Mouse (Mus musculus): ENCODE measurements around the gene Vmn2r89. TPM values are rescaled to one million over a fixed set of nuclear protein-coding genes. Genes with fewer than 3 reads are reported as not detected.
"Not testable (repeated sequence)": the region's sequence is repeated elsewhere in the genome, so short reads cannot be mapped to it uniquely, and the experiment has no call there.

Vmn2r89 gene
- not detected in 2 replicates for polyA plus RNA-seq (2014; fragmentation: Nextera tagmentation; extraction: Ambion mirVana)

GRCm38 (mm10) chr14:51451557-51451956 lies at the start of gene Vmn2r89:
TSS of gene Vmn2r89 (plus strand) at chr14:51451857.
- not testable (repeated sequence) for H3K36me3 ChIP-seq (ENCODE audit: control insufficient read depth, insufficient read depth, low read length); H3K4me2 ChIP-seq (ENCODE audit: low read length); ATAC-seq (ENCODE audit: insufficient number of reproducible peaks, insufficient read depth, low FRiP score, low read depth); H3K4me1 ChIP-seq (ENCODE audit: control insufficient read depth in 2 of 2, insufficient read depth in 2 of 2, low read length in 2 of 2); H3K4me3 ChIP-seq (ENCODE audit: control insufficient read depth in 1 of 2, insufficient read depth in 1 of 2, low read depth in 1 of 2, low read length in 2 of 2); H3K27me3 ChIP-seq (ENCODE audit: control insufficient read depth, insufficient read depth, low read length); H3K9me3 ChIP-seq (ENCODE audit: control insufficient read depth, low read length); H3K9ac ChIP-seq (ENCODE audit: low read length); H3K27ac ChIP-seq (replicated peaks in 1 of 2; ENCODE audit: control insufficient read depth in 1 of 2, insufficient read depth in 1 of 2, low read depth in 2 of 2, low read length in 2 of 2)
- 78% methylated on average over 2 of the region's 2 CpGs for WGBS

- Histone ChIP-seq H3K4me3 (ENCODE audit: control insufficient read depth in 1 of 2, insufficient read depth in 1 of 2, low read depth in 1 of 2, low read length in 2 of 2) (no peak within 1 kb of the TSS), H3K36me3 (ENCODE audit: control insufficient read depth, insufficient read depth, low read length) (no peaks in the 10 kb centered on the region), H3K9me3 (ENCODE audit: control insufficient read depth, low read length) (no peaks in the 10 kb centered on the region), H3K27me3 (ENCODE audit: control insufficient read depth, insufficient read depth, low read length) (no peaks in the 10 kb centered on the region), H3K9ac (ENCODE audit: low read length) (no peak within 1 kb of the TSS), H3K27ac (replicated peaks in 1 of 2; ENCODE audit: control insufficient read depth in 1 of 2, insufficient read depth in 1 of 2, low read depth in 2 of 2, low read length in 2 of 2) (no peak within 1 kb of the TSS), H3K4me1 (ENCODE audit: control insufficient read depth in 2 of 2, insufficient read depth in 2 of 2, low read length in 2 of 2) (no peaks in the 10 kb centered on the region), H3K4me2 (ENCODE audit: low read length) (no peak within 1 kb of the TSS)
- WGBS, result 68% methylated on average over 1 of the region's 1 CpGs
- ATAC-seq (ENCODE audit: insufficient number of reproducible peaks, insufficient read depth, low FRiP score, low read depth), result no peak
Measured at GRCm38 (mm10) chr14:51410520-51410919, 41.1 kb upstream of the Vmn2r89 start, which contains the start of gene Vmn2r88. TSS of gene Vmn2r88 (plus strand) at chr14:51410820.

GRCm38 (mm10) chr14:51423885-51424284 lies 27.8 kb upstream of the Vmn2r89 start:
- ATAC-seq (ENCODE audit: insufficient number of reproducible peaks, insufficient read depth, low FRiP score, low read depth), result no peak
- Histone ChIP-seq H3K36me3 (ENCODE audit: control insufficient read depth, insufficient read depth, low read length) (no peaks in the 10 kb centered on the region), H3K4me2 (ENCODE audit: low read length) (no peak overlapping the region), H3K9me3 (ENCODE audit: control insufficient read depth, low read length) (no peaks in the 10 kb centered on the region), H3K27ac (replicated peaks in 1 of 2; ENCODE audit: control insufficient read depth in 1 of 2, insufficient read depth in 1 of 2, low read depth in 2 of 2, low read length in 2 of 2) (no peak overlapping the region), H3K27me3 (ENCODE audit: control insufficient read depth, insufficient read depth, low read length) (no peaks in the 10 kb centered on the region), H3K4me3 (ENCODE audit: control insufficient read depth in 1 of 2, insufficient read depth in 1 of 2, low read depth in 1 of 2, low read length in 2 of 2) (no peak overlapping the region), H3K9ac (ENCODE audit: low read length) (no peak overlapping the region), H3K4me1 (ENCODE audit: control insufficient read depth in 2 of 2, insufficient read depth in 2 of 2, low read length in 2 of 2) (no peaks in the 10 kb centered on the region)
- WGBS, result 51% methylated on average over 2 of the region's 2 CpGs

- not testable (repeated sequence) for H3K4me1 ChIP-seq (ENCODE audit: control insufficient read depth in 2 of 2, insufficient read depth in 2 of 2, low read length in 2 of 2); H3K9ac ChIP-seq (ENCODE audit: low read length); H3K9me3 ChIP-seq (ENCODE audit: control insufficient read depth, low read length); H3K36me3 ChIP-seq (ENCODE audit: control insufficient read depth, insufficient read depth, low read length); H3K27ac ChIP-seq (replicated peaks in 1 of 2; ENCODE audit: control insufficient read depth in 1 of 2, insufficient read depth in 1 of 2, low read depth in 2 of 2, low read length in 2 of 2); ATAC-seq (ENCODE audit: insufficient number of reproducible peaks, insufficient read depth, low FRiP score, low read depth); H3K27me3 ChIP-seq (ENCODE audit: control insufficient read depth, insufficient read depth, low read length); H3K4me2 ChIP-seq (ENCODE audit: low read length); H3K4me3 ChIP-seq (ENCODE audit: control insufficient read depth in 1 of 2, insufficient read depth in 1 of 2, low read depth in 1 of 2, low read length in 2 of 2)
Measured at GRCm38 (mm10) chr14:51430138-51430537, 21.5 kb upstream of the Vmn2r89 start.

- no peaks in the 10 kb centered on the region for H3K36me3 ChIP-seq (ENCODE audit: control insufficient read depth, insufficient read depth, low read length)
- H3K9ac ChIP-seq (ENCODE audit: low read length), result no peak overlapping the region
- H3K4me1 ChIP-seq (ENCODE audit: control insufficient read depth in 2 of 2, insufficient read depth in 2 of 2, low read length in 2 of 2), result no peaks in the 10 kb centered on the region
- ATAC-seq (ENCODE audit: insufficient number of reproducible peaks, insufficient read depth, low FRiP score, low read depth), result peak; percentile 35; the same call in 1 of the 2 replicates
- no peak overlapping the region for H3K4me2 ChIP-seq (ENCODE audit: low read length)
- no peaks in the 10 kb centered on the region for H3K27me3 ChIP-seq (ENCODE audit: control insufficient read depth, insufficient read depth, low read length)
- H3K9me3 ChIP-seq (ENCODE audit: control insufficient read depth, low read length), result peaks cover 17% of the 10 kb centered on the region
- H3K27ac ChIP-seq (replicated peaks in 1 of 2; ENCODE audit: control insufficient read depth in 1 of 2, insufficient read depth in 1 of 2, low read depth in 2 of 2, low read length in 2 of 2), result no peak overlapping the region
- H3K4me3 ChIP-seq (ENCODE audit: control insufficient read depth in 1 of 2, insufficient read depth in 1 of 2, low read depth in 1 of 2, low read length in 2 of 2), result no peak overlapping the region
- WGBS, result 88% methylated on average over 16 of the region's 16 CpGs
Measured at GRCm38 (mm10) chr14:51434546-51434945, 17.1 kb upstream of the Vmn2r89 start.

GRCm38 (mm10) chr14:51435020-51435419 lies 16.6 kb upstream of the Vmn2r89 start:
- Histone ChIP-seq H3K36me3 (ENCODE audit: control insufficient read depth, insufficient read depth, low read length) (no peaks in the 10 kb centered on the region), H3K4me1 (ENCODE audit: control insufficient read depth in 2 of 2, insufficient read depth in 2 of 2, low read length in 2 of 2) (no peaks in the 10 kb centered on the region), H3K9ac (ENCODE audit: low read length) (no peak overlapping the region), H3K4me2 (ENCODE audit: low read length) (no peak overlapping the region), H3K27ac (replicated peaks in 1 of 2; ENCODE audit: control insufficient read depth in 1 of 2, insufficient read depth in 1 of 2, low read depth in 2 of 2, low read length in 2 of 2) (no peak overlapping the region), H3K4me3 (ENCODE audit: control insufficient read depth in 1 of 2, insufficient read depth in 1 of 2, low read depth in 1 of 2, low read length in 2 of 2) (no peak overlapping the region), H3K9me3 (ENCODE audit: control insufficient read depth, low read length) (peaks cover 17% of the 10 kb centered on the region), H3K27me3 (ENCODE audit: control insufficient read depth, insufficient read depth, low read length) (no peaks in the 10 kb centered on the region)
- ATAC-seq (ENCODE audit: insufficient number of reproducible peaks, insufficient read depth, low FRiP score, low read depth), result peak; percentile 61; the same call in 1 of the 2 replicates
- WGBS, result 93% methylated on average over 26 of the region's 26 CpGs

- Histone ChIP-seq H3K9ac (ENCODE audit: low read length) (no peak overlapping the region), H3K4me2 (ENCODE audit: low read length) (no peak overlapping the region), H3K27ac (replicated peaks in 1 of 2; ENCODE audit: control insufficient read depth in 1 of 2, insufficient read depth in 1 of 2, low read depth in 2 of 2, low read length in 2 of 2) (no peak overlapping the region), H3K9me3 (ENCODE audit: control insufficient read depth, low read length) (peaks cover 17% of the 10 kb centered on the region), H3K4me1 (ENCODE audit: control insufficient read depth in 2 of 2, insufficient read depth in 2 of 2, low read length in 2 of 2) (no peaks in the 10 kb centered on the region), H3K36me3 (ENCODE audit: control insufficient read depth, insufficient read depth, low read length) (no peaks in the 10 kb centered on the region), H3K4me3 (ENCODE audit: control insufficient read depth in 1 of 2, insufficient read depth in 1 of 2, low read depth in 1 of 2, low read length in 2 of 2) (no peak overlapping the region), H3K27me3 (ENCODE audit: control insufficient read depth, insufficient read depth, low read length) (no peaks in the 10 kb centered on the region)
- no peak for ATAC-seq (ENCODE audit: insufficient number of reproducible peaks, insufficient read depth, low FRiP score, low read depth)
- WGBS, result 83% methylated on average over 4 of the region's 4 CpGs
Measured at GRCm38 (mm10) chr14:51438955-51439354, 12.7 kb upstream of the Vmn2r89 start.

- H3K27me3 ChIP-seq (ENCODE audit: control insufficient read depth, insufficient read depth, low read length); H3K36me3 ChIP-seq (ENCODE audit: control insufficient read depth, insufficient read depth, low read length); H3K9me3 ChIP-seq (ENCODE audit: control insufficient read depth, low read length); H3K4me2 ChIP-seq (ENCODE audit: low read length); H3K4me3 ChIP-seq (ENCODE audit: control insufficient read depth in 1 of 2, insufficient read depth in 1 of 2, low read depth in 1 of 2, low read length in 2 of 2); ATAC-seq (ENCODE audit: insufficient number of reproducible peaks, insufficient read depth, low FRiP score, low read depth); H3K9ac ChIP-seq (ENCODE audit: low read length); H3K4me1 ChIP-seq (ENCODE audit: control insufficient read depth in 2 of 2, insufficient read depth in 2 of 2, low read length in 2 of 2); H3K27ac ChIP-seq (replicated peaks in 1 of 2; ENCODE audit: control insufficient read depth in 1 of 2, insufficient read depth in 1 of 2, low read depth in 2 of 2, low read length in 2 of 2): not testable (repeated sequence)
- WGBS, result 74% methylated on average over 10 of the region's 10 CpGs
Measured at GRCm38 (mm10) chr14:51480278-51480677, 28.6 kb downstream of the Vmn2r89 start.

Data from heart, embryonic 14.5 days (tissue).